Mouse (Mus musculus): ENCODE results near the gene Polr2b. TPM values are rescaled to one million over a fixed set of nuclear protein-coding genes. Genes with fewer than 3 reads are reported as not detected.

Polr2b gene
- total RNA-seq, 2 experiments from 2014 or later, result 34.8 to 38.3 TPM

- no peak for DNase-seq
- intact Hi-C loops (cut with DNase I), result no loop called here
These were observed 19.3 kb upstream of the Polr2b start for GRCm38 (mm10) chr5:77290606-77291005.

GRCm38 (mm10) chr5:77292803-77293522 is 17.0 kb upstream of the Polr2b start:
- intact Hi-C loops (cut with DNase I), result no loop called here
- DNase-seq, result no peak

- intact Hi-C loops (cut with DNase I), result no loop called here
These were observed 10.5 kb upstream of the Polr2b start for GRCm38 (mm10) chr5:77299486-77299885.

GRCm38 (mm10) chr5:77301296-77301903 is 8.5 kb upstream of the Polr2b start:
- no peak for DNase-seq
- intact Hi-C loops (cut with DNase I), result no loop called here

More at GRCm38 (mm10) chr5:77299486-77299885, 10.5 kb upstream of the Polr2b start:
- no peak for DNase-seq

GRCm38 (mm10) chr5:77307821-77308553 is 2.0 kb upstream of the Polr2b start:
- no peak for DNase-seq
- intact Hi-C loops (cut with DNase I), result loop anchor here (2.0 kb wide), 1 partner anchor 41 kb away; no protein-coding TSS in a partner anchor

- no peak for DNase-seq
- intact Hi-C loops (cut with DNase I), result loop anchor here (2.0 kb wide), 1 partner anchor 42 kb away; no protein-coding TSS in a partner anchor
These were observed 668 bp upstream of the Polr2b start for GRCm38 (mm10) chr5:77309051-77309906.

- no peak for DNase-seq
- intact Hi-C loops (cut with DNase I), result no loop called here
These were observed 4.3 kb downstream of the Polr2b start for GRCm38 (mm10) chr5:77314206-77314605.

GRCm38 (mm10) chr5:77314986-77315385 is 5.0 kb downstream of the Polr2b start:
- intact Hi-C loops (cut with DNase I), result no loop called here
- DNase-seq, result no peak

- intact Hi-C loops (cut with DNase I), result loop anchor here (10.0 kb wide), 1 partner anchor 340 kb away; no protein-coding TSS in a partner anchor
- no peak for DNase-seq
These were observed 15.0 kb downstream of the Polr2b start for GRCm38 (mm10) chr5:77324936-77325335.

GRCm38 (mm10) chr5:77330154-77330553 is 20.2 kb downstream of the Polr2b start:
- intact Hi-C loops (cut with DNase I), result no loop called here
- DNase-seq, result no peak

- no peak for DNase-seq
- intact Hi-C loops (cut with DNase I), result no loop called here
These were observed 30.1 kb downstream of the Polr2b start for GRCm38 (mm10) chr5:77340033-77340432.

- intact Hi-C loops (cut with DNase I), result no loop called here
These were observed 39.0 kb downstream of the Polr2b start for GRCm38 (mm10) chr5:77348901-77349300.

GRCm38 (mm10) chr5:77349971-77350658 is 40.2 kb downstream of the Polr2b start:
- intact Hi-C loops (cut with DNase I), result loop anchor here (10.0 kb wide), 1 partner anchor 455 kb away; no protein-coding TSS in a partner anchor
- DNase-seq, result no peak

More at GRCm38 (mm10) chr5:77348901-77349300, 39.0 kb downstream of the Polr2b start:
- DNase-seq, result no peak

- DNase-seq, result no peak
- intact Hi-C loops (cut with DNase I), result loop anchor here (10.0 kb wide), 1 partner anchor 453 kb away; no protein-coding TSS in a partner anchor
These were observed 41.7 kb downstream of the Polr2b start for GRCm38 (mm10) chr5:77351691-77352090.

GRCm38 (mm10) chr5:77354361-77354787 is 44.4 kb downstream of the Polr2b start:
- intact Hi-C loops (cut with DNase I), result loop anchor here (1.0 to 10.0 kb wide), 3 partner anchors 32 to 450 kb away; no protein-coding TSS in a partner anchor
- DNase-seq, result peak; percentile 88 to 92

GRCm38 (mm10) chr5:77355307-77356265 is 45.6 kb downstream of the Polr2b start:
- intact Hi-C loops (cut with DNase I), result loop anchor here (2.0 to 10.0 kb wide), 2 partner anchors 31 to 449 kb away; no protein-coding TSS in a partner anchor

GRCm38 (mm10) chr5:77357405-77358149 is 47.6 kb downstream of the Polr2b start:
- intact Hi-C loops (cut with DNase I), result loop anchor here (2.0 to 10.0 kb wide), 2 partner anchors 43 to 447 kb away; no protein-coding TSS in a partner anchor
- peak; percentile 76 to 84 for DNase-seq

More at GRCm38 (mm10) chr5:77355307-77356265, 45.6 kb downstream of the Polr2b start:
- DNase-seq, result no peak
